Mouse (Mus musculus) urinary bladder, adult 2 months (tissue): ENCODE data around the gene Foxg1. TPM values are rescaled to one million over a fixed set of nuclear protein-coding genes. Genes with fewer than 3 reads are reported as not detected.

ENCODE experiments used
- DNase-seq: peaks from one replicate; pipeline ENCODE4 v3.0.0; 2022; ENCODE audit warnings: low spot score
- polyA plus RNA-seq: library from polyadenylated mRNA; depleted of rRNA; stranded (reverse); fragments of >200 nt; gene quantifications from 2 replicates; pipeline ENCODE4 v1.2.3, GENCODE M21; 2012

Gene Foxg1
- polyA plus RNA-seq, 1 experiment, result not detected

- DNase-seq, result no peak
These were observed 3.2 kb downstream of the Foxg1 start for GRCm38 (mm10) chr12:49385631-49385990.

GRCm38 (mm10) chr12:49386081-49386805, 3.8 kb downstream of the Foxg1 start:
- no peak for DNase-seq

DNA sequence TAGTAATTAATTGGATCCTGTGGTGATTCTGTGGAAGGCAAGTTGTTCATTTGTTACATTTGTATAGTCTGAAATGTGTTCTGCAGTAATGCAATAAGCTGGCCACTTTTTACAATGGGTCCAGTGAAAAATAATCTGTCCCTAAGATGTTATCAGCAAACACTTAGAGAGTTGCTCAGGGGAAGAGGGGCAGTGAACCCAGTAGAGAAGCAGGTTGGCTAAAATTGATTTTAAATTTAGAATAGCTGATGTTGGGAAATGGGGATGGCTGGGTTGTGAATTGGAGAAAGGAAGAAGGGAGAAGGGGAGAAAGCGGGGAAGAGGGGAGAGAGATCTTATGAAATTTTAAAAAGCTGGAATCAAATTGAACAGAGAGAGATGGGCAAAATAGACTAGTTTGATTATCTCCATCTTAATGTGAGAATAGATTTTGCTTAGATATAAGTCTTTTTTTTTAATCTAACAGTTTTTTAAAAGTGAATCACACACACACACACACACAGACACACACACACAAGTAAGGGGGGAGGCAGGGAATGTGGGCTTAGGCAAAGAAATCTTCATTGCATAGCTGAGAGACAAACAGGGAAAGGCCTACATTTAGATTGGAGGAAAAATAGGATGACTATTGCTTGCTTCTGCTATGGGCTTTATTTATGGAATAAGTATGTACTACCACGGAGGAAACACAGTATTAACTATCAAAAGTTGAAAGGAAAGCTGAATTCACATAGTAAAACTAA, 5.6 kb downstream of the Foxg1 start:
- no peak for DNase-seq

- DNase-seq, result no peak
These were observed 7.2 kb downstream of the Foxg1 start for GRCm38 (mm10) chr12:49389666-49390065.

DNA sequence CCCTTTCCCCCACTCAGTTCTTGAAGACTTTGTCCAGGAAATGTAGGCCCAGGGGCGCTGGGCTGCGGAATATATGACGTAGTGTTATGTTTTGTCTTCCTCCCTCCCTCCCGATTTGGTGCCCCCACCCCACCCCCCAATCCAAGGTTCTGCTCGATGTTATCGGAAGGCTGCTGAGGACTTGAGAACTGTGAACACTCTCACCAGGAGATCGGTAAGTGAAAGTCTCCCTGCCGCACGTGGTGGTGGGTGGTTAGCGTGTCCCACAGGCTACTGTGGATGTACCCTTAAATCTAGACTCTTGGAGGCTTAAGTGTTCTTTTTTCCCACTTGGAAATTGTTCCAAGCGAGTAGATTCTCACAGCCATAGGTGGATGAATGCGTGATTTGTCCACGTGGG, 7.8 kb downstream of the Foxg1 start:
- DNase-seq, result no peak

GRCm38 (mm10) chr12:49390926-49391304, 8.5 kb downstream of the Foxg1 start:
- no peak for DNase-seq

DNA sequence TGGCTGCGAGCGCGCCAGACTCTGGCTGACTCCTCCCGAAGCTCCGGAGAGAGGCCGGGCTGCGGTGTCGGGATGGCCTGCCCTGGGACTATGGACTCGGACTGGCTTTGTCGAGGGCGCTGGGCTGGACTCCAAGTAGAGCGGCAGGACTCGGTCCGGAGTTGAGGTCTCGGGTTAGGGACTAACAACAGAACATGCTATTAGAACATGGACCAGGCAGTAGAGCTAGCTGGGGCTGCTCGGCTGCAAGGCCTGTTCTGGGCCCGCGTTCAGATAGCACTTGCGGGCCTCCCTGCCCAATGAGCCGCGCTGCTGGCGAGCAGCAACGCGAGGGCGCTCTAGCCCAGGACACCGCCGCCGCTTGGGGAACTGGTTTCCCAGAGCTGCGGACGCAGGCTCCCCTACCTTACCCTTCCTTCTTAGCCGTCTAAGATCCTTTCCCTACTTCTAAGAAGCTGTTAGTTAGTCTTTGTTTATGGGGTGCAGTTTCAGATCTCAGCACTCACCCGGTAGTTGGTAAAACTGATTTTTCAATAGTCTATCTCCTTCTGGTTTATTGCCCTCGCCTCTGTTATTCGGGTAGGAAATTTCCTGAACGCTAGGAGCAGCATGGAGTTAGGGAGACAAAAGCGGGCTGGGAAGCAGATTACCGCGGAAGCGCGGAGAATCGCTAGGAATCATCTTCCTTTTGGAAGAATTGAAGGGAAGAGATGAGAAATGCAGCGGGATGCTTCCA, 9.0 kb downstream of the Foxg1 start:
- DNase-seq, result no peak

DNA sequence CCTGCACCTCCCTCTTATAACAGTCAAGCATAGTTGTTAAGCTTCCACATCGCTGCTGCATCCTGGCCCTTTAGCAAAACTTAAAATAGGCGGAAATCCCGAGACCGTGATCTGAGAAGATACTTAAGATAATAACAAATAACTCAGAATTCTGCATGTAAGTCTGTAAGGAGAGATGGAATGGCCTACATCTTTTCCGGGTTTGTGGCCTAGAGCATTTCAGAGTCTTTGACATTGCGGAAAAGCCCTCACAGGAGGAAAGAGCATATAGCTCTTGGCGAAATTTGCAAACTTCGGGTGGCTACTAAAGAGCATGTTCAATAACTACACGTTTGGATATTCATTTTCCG, 9.6 kb downstream of the Foxg1 start:
- DNase-seq, result no peak

DNA sequence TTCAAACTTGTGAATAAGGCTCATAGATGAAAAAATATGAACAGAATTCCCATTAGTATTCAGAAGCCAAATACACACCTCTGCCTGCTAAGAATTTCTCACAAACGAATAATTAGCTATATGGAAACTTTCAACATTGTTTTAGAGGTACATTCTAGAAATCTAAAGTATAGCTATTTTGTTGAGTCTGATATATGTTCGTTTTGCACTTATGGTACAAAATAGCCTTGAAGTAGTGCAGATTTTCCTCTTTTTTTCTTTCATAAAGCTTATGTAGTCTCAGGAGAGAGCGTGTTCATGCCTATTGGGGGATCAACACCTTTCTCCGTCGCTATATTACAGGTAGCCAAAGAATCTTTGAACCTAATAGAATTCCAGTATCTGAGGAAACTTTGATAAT, 10.4 kb downstream of the Foxg1 start:
- no peak for DNase-seq

- DNase-seq, result no peak
These were observed 11.2 kb downstream of the Foxg1 start for GRCm38 (mm10) chr12:49393639-49394038.

DNA sequence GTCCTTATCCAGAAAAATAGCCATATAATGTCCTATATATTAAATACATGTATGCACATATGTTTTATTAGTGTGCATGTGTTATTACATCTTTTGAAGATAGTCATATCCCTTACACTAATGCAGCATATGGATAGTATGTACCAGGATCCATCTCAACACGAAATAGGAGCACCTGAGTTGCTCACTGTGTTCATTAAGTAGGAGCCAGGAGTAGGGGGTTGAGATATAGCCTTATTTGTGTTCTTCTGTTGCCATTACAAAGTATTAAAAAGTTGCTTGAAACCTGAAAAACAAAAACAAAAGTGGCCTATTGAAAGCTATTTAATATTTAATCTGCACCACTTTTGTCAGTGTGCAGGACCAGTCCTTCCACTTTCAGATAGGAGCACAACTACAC, 11.7 kb downstream of the Foxg1 start:
- no peak for DNase-seq

DNA sequence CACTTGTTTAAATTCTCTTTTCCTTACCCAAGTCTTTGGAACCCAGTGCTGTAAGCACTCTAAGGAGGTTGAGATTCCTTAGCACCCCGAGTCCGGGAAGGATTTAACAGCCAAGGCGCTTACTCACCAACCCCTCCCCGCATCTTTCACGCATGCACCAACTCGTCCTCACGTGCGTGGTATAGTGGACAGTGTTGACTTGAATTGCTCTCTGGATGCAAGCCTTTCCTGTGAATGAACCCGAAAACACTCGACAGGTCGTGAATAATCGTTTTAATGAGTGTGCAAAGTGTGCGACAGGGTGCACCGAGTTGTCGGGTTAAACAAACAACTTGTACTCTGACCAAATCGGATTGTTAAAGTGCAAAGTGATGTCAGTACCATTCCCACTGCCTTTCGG, 12.4 kb downstream of the Foxg1 start:
- no peak for DNase-seq

DNA sequence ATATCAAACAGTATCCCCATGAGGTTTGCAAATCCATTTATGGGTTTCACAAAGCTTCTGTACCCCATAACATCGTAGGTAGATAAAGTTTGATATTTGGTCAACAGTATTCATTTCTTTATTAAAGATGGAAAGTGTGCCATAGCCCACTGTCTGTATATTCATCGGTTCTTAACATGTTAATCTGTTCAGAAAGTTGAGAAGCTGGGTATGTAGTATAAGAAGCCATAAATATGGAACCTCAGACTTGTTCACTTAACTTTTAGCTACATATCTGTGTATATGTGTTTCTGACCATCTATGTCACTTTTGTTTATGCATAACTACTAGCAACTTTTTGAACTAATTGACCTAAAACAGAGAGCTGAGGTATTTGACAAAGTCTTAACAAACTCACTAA, 13.5 kb downstream of the Foxg1 start:
- DNase-seq, result no peak

GRCm38 (mm10) chr12:49396776-49397175, 14.3 kb downstream of the Foxg1 start:
- no peak for DNase-seq

DNA sequence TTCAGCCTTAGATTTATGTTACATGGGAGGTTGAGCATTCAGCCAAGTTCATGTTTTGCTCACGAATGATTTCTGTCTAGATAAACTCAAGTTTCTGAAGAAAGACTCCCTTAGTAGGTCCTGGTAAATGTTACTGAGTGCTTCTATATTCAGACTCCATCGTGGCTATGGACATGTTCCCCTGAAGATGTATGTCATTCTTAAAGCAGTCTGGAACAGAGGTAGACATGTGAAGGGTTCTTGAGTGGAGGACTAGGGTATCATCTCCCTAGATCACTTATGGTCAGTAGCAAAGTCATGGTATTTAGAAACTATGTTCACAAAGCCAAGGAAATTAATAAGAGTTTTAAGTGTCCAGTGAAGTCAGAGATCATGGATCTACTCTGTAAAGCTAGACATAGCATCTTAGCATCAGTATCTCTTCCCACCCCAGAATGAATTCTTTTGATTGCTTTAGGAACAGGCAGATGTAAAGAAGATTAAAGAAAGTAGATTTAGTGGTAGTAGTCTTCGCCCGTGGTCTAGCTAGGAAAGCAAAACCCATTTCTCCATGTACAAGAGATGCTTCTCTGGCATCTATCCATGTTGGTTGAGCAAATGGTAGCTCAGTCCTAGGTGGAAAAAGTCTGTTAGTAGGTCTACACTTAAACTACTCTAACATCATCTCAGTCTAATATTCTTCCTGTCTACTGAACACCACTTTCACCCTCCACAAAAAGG, 15.1 kb downstream of the Foxg1 start:
- DNase-seq, result no peak

DNA sequence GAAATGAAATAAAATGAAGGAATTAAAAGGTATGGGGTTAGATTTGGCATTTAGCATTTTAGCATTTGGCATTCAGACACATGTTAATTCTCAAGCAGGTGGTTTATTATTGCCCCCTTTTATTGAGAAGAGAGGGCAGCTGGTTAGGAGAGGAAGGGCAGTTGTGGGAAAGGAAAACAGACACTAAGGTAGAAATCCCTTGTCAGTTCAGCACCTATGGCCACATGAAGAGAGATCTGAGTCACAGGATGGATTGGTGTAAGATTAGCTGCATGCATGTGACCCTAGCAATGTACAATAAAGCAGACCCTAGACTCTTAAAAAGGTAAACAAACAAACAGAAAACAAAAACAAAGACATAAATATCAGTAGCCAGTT, 15.7 kb downstream of the Foxg1 start:
- no peak for DNase-seq

- no peak for DNase-seq
These were observed 16.2 kb downstream of the Foxg1 start for GRCm38 (mm10) chr12:49398636-49399035.

DNA sequence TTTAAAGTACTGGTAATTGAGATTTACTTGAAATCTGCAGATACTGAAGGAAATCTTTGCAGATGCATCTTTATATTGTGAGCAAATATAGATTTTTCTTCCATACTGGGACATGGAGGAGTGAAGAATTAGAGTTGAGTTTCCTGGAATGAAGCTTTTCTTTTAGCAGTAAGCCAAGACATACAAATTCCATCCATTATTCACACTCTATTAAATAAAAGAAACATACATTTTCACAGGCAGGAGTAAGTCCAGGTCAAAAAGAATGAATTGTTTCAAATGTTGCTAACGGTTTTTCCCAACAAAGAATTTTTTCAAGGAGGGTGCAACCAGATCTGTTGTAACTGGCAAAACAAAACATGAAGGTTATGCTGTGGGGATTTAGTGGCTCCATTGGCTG, 17.2 kb downstream of the Foxg1 start:
- no peak for DNase-seq

DNA sequence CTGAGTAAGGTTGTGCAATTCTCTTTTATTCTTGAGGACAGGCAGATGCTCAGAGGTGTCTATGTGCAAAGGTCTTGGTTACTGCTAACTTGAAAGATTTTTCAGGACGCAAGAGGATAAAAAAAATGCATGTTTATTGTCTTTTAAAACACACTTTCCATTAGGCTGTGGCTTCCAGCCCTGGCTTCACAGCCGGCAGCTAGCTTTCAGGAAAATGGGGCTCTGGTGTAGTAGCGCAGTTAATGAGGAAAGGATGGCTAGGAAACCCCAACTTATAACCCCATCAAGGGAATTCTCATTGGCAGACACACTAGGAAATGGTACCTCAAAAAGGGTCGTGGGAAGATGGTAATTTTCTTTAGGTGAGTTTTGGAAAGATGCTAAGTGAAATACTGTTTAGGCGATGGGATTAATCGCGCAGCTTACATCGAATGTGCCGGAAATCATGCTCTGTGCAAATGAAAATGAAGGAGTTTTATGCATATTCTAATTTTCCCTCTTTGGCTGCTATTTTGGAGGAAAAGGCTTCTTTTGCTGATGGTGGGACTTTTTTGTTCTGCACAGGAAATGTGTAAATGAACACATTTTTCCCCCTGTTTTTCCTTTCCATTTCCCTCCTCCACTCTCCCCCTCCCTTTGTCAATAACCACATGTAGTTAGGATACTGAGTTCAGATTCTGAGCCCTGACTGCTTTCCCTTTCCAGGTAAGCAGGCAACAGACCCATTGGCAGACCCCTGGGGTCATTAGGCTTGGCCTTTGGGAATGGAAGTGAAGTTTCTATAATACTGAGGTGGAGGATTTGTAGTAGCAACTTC, 17.8 kb downstream of the Foxg1 start:
- DNase-seq, result no peak

DNA sequence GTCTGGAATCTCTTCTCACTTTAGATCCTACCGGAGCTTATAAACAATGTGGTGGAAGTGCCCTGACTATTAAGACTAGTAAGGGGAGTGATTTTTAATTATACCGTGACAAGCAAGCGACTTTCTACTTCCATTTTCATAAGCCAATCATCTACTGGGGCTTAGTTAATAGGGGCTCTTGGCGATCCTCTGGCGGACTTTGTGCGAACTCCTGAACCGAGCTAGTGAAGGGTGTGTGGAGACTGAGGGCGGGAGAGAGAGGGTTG, 18.3 kb downstream of the Foxg1 start:
- DNase-seq, result no peak

GRCm38 (mm10) chr12:49401119-49401795, 18.8 kb downstream of the Foxg1 start:
- no peak for DNase-seq
